Mouse (Mus musculus) G1E (cell line): ENCODE data around the gene Mllt3.

Source experiments
- CTCF ChIP-seq: IDR thresholded peaks from 2 replicates; pipeline ENCODE4 v1.5.1; 2012; ENCODE audit warnings: low read depth, low read length, inconsistent platforms, mixed read lengths
- GATA2 ChIP-seq: IDR thresholded peaks from 2 replicates; pipeline ENCODE4 v1.6.1; 2012; ENCODE audit warnings: low read depth, low read length, inconsistent platforms, borderline replicate concordance

DNA sequence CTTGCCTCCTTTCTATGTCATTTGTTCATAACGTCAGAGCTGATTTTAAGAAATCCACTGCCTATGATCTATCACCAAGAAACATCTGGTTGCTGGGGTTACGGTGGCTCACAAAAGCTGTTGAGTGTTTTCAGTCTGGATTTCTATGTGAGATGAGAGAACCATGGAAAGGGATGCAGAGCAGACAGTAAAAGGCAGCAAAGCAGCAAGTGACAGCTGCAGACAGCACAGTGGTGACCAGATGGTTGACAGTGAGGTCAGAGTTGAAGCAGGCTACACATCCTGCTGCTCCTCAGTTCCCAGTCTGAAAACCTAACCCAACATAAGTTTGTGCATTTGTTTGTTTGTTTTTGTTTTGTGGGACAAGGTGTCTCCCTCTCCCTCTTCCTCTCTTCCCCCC lies 42.2 kb upstream of the Mllt3 start:
- TF ChIP-seq GATA2 = no peak
- no peak for TF ChIP-seq CTCF
